Mouse (Mus musculus) naive thymus-derived CD4-positive, alpha-beta T cell, adult 2 months (primary cell): ENCODE measurements around the gene Pck2.

Experiments
- DNase-seq: peaks from one replicate; pipeline ENCODE4 v3.0.0-alpha.2; 2011; ENCODE audit warnings: low read depth

The Pck2 gene

GRCm38 (mm10) chr14:55598521-55599390 is 58.7 kb downstream of the Pck2 start:
- no peak for DNase-seq
